Mouse (Mus musculus): Measurements from ENCODE around the gene Hspa1b. TPM values are rescaled to one million over a fixed set of nuclear protein-coding genes. Genes with fewer than 3 reads are reported as not detected.
"Not testable (repeated sequence)": the region's sequence is repeated elsewhere in the genome, so short reads cannot be mapped to it uniquely, and the experiment has no call there.

The Hspa1b gene
- total RNA-seq (2014; fragmentation: Nextera tagmentation): 11.4 and 13.9 TPM in 2 replicates
- total RNA-seq (2017): 67.7 and 68.3 TPM in 2 replicates

GRCm38 (mm10) chr17:34959130-34959778 is at the start of gene Hspa1b:
TSS of gene Hspa1b (minus strand) at chr17:34959238.
- ATAC-seq (replicated peaks; ENCODE audit: poor library complexity, severe bottlenecking): peak; percentile 83

- ATAC-seq (replicated peaks; ENCODE audit: poor library complexity, severe bottlenecking): peak; percentile 37; the same call in 1 of the 2 replicates
These were observed 48.5 kb upstream of the Hspa1b start for GRCm38 (mm10) chr17:35007387-35007991.

- ATAC-seq (replicated peaks; ENCODE audit: poor library complexity, severe bottlenecking): not testable (repeated sequence)
These were observed 46.9 kb upstream of the Hspa1b start for GRCm38 (mm10) chr17:35005902-35006301.

GRCm38 (mm10) chr17:35005158-35005557 is 46.1 kb upstream of the Hspa1b start:
- no peak for ATAC-seq (replicated peaks; ENCODE audit: poor library complexity, severe bottlenecking)

- no peak for ATAC-seq (replicated peaks; ENCODE audit: poor library complexity, severe bottlenecking)
These were observed 45.2 kb upstream of the Hspa1b start for GRCm38 (mm10) chr17:35004075-35004717.

GRCm38 (mm10) chr17:35003022-35003838 is 44.2 kb upstream of the Hspa1b start:
- ATAC-seq (replicated peaks; ENCODE audit: poor library complexity, severe bottlenecking): no peak

GRCm38 (mm10) chr17:35002153-35002865 is 43.3 kb upstream of the Hspa1b start:
- ATAC-seq (replicated peaks; ENCODE audit: poor library complexity, severe bottlenecking): no peak

DNA sequence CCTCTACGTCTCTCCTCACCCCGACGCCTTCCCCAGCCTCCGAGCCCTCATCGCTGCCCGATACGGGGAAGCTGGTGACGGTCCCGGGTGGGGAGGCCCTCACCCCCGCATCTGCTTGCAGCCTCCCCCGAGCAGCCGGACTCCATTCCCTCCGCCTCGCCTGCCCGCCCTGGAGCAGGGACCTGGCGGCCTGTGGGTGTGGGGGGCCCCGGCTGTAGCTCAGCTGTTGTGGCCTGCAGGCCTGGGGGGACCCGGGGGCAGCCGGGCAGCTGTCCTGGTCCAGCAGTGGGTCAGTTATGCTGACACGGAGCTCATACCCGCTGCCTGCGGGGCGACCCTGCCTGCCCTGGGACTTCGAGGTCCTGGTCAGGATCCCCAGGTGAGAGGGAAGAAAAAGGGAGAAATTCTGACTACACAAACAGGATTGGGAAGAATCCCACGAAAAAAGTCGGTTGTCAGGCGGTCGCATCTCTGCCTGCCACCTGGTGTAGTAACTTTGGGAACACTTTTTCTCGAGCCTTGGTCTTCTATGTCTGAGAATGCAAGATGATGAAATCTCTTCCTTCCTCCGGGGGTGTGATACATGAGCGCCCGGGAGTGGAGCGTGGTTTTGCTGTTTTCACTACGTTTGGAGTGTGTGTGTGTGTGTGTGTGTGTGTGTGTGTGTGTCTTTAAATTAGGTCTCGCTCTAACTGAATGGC is 42.6 kb upstream of the Hspa1b start:
- peak; percentile 46 for ATAC-seq (replicated peaks; ENCODE audit: poor library complexity, severe bottlenecking)

DNA sequence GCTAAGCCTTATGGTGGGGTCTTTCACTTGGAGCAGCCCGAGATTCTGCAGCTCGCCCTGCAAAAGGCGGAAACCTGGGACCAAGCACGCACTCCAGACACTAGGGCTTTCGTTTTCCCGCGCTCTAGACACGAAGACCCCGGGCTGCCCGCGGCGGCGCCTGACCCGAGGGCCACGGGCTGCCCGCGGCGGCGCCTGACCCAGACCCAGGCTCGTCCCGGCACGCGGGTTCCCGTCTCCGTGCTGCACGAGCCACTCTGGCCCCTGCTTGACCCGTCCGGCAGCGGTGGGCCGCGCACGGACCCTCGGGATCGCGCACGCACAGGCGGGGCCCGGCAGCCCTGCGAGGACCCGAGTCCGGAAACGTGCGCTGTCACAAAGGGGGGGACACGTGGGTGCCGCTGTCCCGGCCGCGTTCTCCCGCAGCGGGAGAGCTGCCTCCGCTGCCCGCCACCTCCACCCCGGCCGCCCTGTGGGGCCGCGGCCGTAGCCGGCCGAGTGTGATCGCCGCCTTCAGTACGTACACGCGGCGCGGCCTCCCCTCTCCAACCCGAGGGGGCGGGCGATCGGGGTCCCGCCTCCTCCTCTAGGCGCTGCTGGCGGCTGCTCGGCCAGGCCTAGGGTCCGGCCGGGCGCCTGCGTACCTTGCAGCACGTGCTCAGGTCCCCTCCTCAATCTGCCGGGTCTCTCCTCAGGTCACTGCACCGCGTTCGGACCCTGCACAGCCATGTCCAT is 41.8 kb upstream of the Hspa1b start, which contains the start of gene Vars:
Vars (plus strand) TSS at position 271 of the 735 bp plus-strand sequence.
- ATAC-seq (replicated peaks; ENCODE audit: poor library complexity, severe bottlenecking): peak; percentile 50

- peak; percentile 8; the same call in 1 of the 2 replicates for ATAC-seq (replicated peaks; ENCODE audit: poor library complexity, severe bottlenecking)
These were observed 41.1 kb upstream of the Hspa1b start for GRCm38 (mm10) chr17:34999871-35000716.

DNA sequence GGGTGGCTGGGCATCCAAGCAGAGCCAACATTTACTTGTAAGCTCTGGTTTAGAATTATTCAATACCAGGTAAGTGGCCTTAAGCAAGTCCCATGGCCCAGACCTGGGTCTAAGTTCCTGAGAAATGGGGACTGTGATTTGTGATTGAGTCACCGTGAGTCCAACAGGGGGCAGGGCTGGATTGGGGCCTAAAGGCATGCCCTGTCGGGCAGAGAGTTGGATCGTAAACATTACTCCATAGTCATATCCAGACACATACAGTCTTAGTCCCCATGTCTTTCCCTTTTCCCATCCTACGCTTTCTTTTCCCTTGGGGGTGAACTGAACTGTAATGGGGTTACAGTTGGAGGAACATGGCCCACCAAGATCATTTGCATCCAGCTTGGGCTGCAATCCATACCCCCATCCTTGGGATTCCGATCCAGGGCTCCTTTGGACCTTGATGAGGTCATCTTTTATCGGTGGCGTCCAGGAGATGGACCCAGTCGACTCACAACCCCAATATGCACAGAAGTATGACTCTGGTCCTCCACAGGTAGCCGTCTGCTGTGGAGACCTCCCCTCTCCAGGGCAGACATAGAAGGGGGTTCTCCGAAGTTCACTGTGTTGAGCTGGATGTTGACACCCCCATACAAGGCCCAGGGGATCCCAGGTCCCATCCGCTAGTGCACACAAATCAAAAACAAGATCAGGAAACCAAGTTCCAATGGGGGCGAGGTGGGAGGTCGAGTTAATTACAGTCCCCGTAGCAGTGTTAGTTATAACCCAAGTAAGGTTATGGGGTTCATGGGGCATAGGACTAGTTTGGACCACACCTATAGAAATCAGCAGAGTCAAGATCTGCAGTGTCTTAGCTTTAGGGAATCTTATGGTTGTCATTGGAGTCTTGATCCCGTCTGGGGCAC is 39.7 kb upstream of the Hspa1b start:
- ATAC-seq (replicated peaks; ENCODE audit: poor library complexity, severe bottlenecking): no peak

DNA sequence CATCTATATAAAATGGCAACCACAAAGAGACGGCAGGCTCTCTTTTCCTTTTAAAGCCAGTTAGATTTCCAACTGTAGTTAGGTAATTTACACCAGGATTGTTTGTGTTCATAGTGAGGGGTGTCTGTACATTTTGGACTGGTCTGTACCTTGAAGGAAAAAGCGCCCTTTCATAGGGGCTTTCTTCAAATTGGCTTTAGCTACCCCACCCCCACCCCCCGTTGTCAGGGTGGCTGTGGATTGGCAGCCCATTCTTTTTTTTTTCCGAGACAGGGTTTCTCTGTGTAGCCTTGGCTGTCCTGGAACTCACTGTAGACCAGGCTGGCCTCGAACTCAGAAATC is 38.1 kb upstream of the Hspa1b start:
- ATAC-seq (replicated peaks; ENCODE audit: poor library complexity, severe bottlenecking): no peak

GRCm38 (mm10) chr17:34996411-34997141 is 37.5 kb upstream of the Hspa1b start:
- ATAC-seq (replicated peaks; ENCODE audit: poor library complexity, severe bottlenecking): no peak

GRCm38 (mm10) chr17:34995927-34996326 is 36.9 kb upstream of the Hspa1b start:
- ATAC-seq (replicated peaks; ENCODE audit: poor library complexity, severe bottlenecking): not testable (repeated sequence)

- not testable (repeated sequence) for ATAC-seq (replicated peaks; ENCODE audit: poor library complexity, severe bottlenecking)
These were observed 36.2 kb upstream of the Hspa1b start for GRCm38 (mm10) chr17:34995192-34995591.

DNA sequence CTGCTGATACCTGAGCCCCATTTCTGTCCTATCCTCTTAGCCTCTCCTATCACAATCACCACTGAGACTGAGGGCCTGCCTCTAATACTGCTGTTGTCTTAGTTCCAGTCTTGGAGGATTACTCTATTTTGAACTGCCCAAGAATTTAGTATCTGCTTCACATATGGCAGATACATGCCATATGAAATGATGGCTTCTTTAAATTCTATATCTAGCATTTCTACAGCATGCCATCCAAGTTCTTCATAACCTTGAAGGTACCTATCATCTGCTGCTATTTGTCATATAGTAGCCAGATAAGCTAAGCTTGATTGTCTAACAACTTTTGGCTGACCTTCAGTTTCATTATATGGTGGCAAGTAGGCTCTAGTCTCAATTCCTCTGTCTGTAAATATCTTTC is 35.7 kb upstream of the Hspa1b start:
- ATAC-seq (replicated peaks; ENCODE audit: poor library complexity, severe bottlenecking): no peak
